Comparison of ENCODE assay signal across 8 mouse cellular contexts in genomic region chr17:87744985-87745925, GRCm38 (mm10). TPM values are rescaled to one million over a fixed set of nuclear protein-coding genes. Genes with fewer than 3 reads are reported as not detected.
DNase-seq lines count a peak whose midpoint lies in the region; ATAC-seq and TF ChIP-seq lines count a peak whose summit lies in the region.

No protein-coding gene starts in this region.

- H3K4me3 ChIP-seq in lung, postnatal 0 days (ENCODE audit: low read depth, low read length) = peak overlapping the region; percentile 58
- peak overlapping the region; percentile 53 for H3K4me3 ChIP-seq in embryonic facial prominence, embryonic 11.5 days (ENCODE audit: low read depth, low read length)
- peak overlapping the region; percentile 56 for H3K4me3 ChIP-seq in hindbrain, embryonic 16.5 days (ENCODE audit: low read length)
- H3K4me3 ChIP-seq in limb, embryonic 12.5 days (replicated peaks) = peak overlapping the region; percentile 65

- WGBS in lung, postnatal 0 days = 10% methylated on average over 32 of the region's 32 CpGs
- WGBS in embryonic facial prominence, embryonic 11.5 days = 13% methylated on average over 32 of the region's 32 CpGs
- 6% methylated on average over 31 of the region's 32 CpGs for WGBS in hindbrain, embryonic 16.5 days
- WGBS in limb, embryonic 12.5 days = 7% methylated on average over 32 of the region's 32 CpGs

- TF ChIP-seq CTCF in lung, postnatal 0 days (IDR thresholded peaks at IDR 0.05) = no peak

- H3K36me3 ChIP-seq in lung, postnatal 0 days (ENCODE audit: insufficient read depth, low read length) = no peaks in the 10 kb centered on the region
- no peaks in the 10 kb centered on the region for H3K36me3 ChIP-seq in embryonic facial prominence, embryonic 11.5 days (replicated peaks; ENCODE audit: control insufficient read depth, insufficient read depth, low read depth, low read length)
- H3K36me3 ChIP-seq in hindbrain, embryonic 16.5 days (ENCODE audit: control insufficient read depth, insufficient read depth, low read length) = no peaks in the 10 kb centered on the region
- no peaks in the 10 kb centered on the region for H3K36me3 ChIP-seq in limb, embryonic 12.5 days

- no peaks in the 10 kb centered on the region for H3K9me3 ChIP-seq in lung, postnatal 0 days (ENCODE audit: low read length)
- no peaks in the 10 kb centered on the region for H3K9me3 ChIP-seq in embryonic facial prominence, embryonic 11.5 days (replicated peaks; ENCODE audit: control insufficient read depth, low read length)
- no peaks in the 10 kb centered on the region for H3K9me3 ChIP-seq in hindbrain, embryonic 16.5 days (ENCODE audit: control insufficient read depth, low read length)
- peaks cover 7% of the 10 kb centered on the region for H3K9me3 ChIP-seq in limb, embryonic 12.5 days

- no peak overlapping the region for H3K27ac ChIP-seq in lung, postnatal 0 days (ENCODE audit: low read length)
- H3K27ac ChIP-seq in embryonic facial prominence, embryonic 11.5 days (replicated peaks; ENCODE audit: low read depth, low read length) = no peak overlapping the region
- peak overlapping the region; percentile 78 for H3K27ac ChIP-seq in hindbrain, embryonic 16.5 days (ENCODE audit: low read depth, low read length)
- H3K27ac ChIP-seq in limb, embryonic 12.5 days = no peak overlapping the region

- peaks cover 4% of the 10 kb centered on the region for H3K4me1 ChIP-seq in lung, postnatal 0 days (ENCODE audit: insufficient read depth, low read depth, low read length)
- H3K4me1 ChIP-seq in embryonic facial prominence, embryonic 11.5 days (ENCODE audit: control insufficient read depth, insufficient read depth, low read length) = no peaks in the 10 kb centered on the region; the same call in 1 of the 2 replicates
- peaks cover 6% of the 10 kb centered on the region for H3K4me1 ChIP-seq in hindbrain, embryonic 16.5 days (ENCODE audit: control insufficient read depth, insufficient read depth, low read depth, low read length)
- peaks cover 19% of the 10 kb centered on the region for H3K4me1 ChIP-seq in limb, embryonic 12.5 days (replicated peaks)

- H3K9ac ChIP-seq in lung, postnatal 0 days (replicated peaks; ENCODE audit: low read depth) = no peak overlapping the region
- H3K9ac ChIP-seq in embryonic facial prominence, embryonic 11.5 days (replicated peaks; ENCODE audit: low read length) = peak overlapping the region; percentile 34; the same call in 1 of the 2 replicates
- H3K9ac ChIP-seq in hindbrain, embryonic 16.5 days (ENCODE audit: low read depth, low read length) = peak overlapping the region; percentile 65
- peak overlapping the region; percentile 54 for H3K9ac ChIP-seq in limb, embryonic 12.5 days (replicated peaks)

- DNase-seq in lung, postnatal 0 days (ENCODE audit: low spot score) = no peak
- DNase-seq in lung, adult 18-20 months = no peak
- DNase-seq in embryonic facial prominence, embryonic 11.5 days (ENCODE audit: low spot score) = peak; percentile 56
- DNase-seq in retina, postnatal 1 day = peak; percentile 86
- DNase-seq in ovary, postnatal 36 days (ENCODE audit: low spot score) = no peak
- no peak for DNase-seq in kidney, adult 8-10 months

- H3K4me2 ChIP-seq in lung, postnatal 0 days (replicated peaks; ENCODE audit: low read depth, low read length) = peak overlapping the region; percentile 99
- H3K4me2 ChIP-seq in embryonic facial prominence, embryonic 11.5 days (ENCODE audit: low read depth, low read length) = peak overlapping the region; percentile 96
- H3K4me2 ChIP-seq in hindbrain, embryonic 16.5 days (ENCODE audit: low read length) = peak overlapping the region; percentile 88
- peak overlapping the region; percentile 99 for H3K4me2 ChIP-seq in limb, embryonic 12.5 days

- no peak for ATAC-seq in lung, postnatal 0 days
- ATAC-seq in embryonic facial prominence, embryonic 11.5 days (replicated peaks; ENCODE audit: insufficient number of reproducible peaks, low FRiP score, low TSS enrichment, low read depth) = peak; percentile 51
- peak; percentile 61 for ATAC-seq in hindbrain, embryonic 16.5 days
- ATAC-seq in limb, embryonic 12.5 days (ENCODE audit: insufficient number of reproducible peaks, insufficient read depth, low FRiP score, low TSS enrichment, low read depth) = peak; percentile 35; the same call in 1 of the 2 replicates

- TF ChIP-seq EP300 in lung, postnatal 0 days (IDR thresholded peaks at IDR 0.05) = no peak

- H3K27me3 ChIP-seq in lung, postnatal 0 days (replicated peaks; ENCODE audit: insufficient read depth, low read length) = peaks cover 31% of the 10 kb centered on the region
- H3K27me3 ChIP-seq in embryonic facial prominence, embryonic 11.5 days (ENCODE audit: control insufficient read depth, insufficient read depth, low read length) = peaks cover 22% of the 10 kb centered on the region
- H3K27me3 ChIP-seq in hindbrain, embryonic 16.5 days (replicated peaks; ENCODE audit: control insufficient read depth, insufficient read depth, low read length) = peaks cover 16% of the 10 kb centered on the region
- peaks cover 73% of the 10 kb centered on the region for H3K27me3 ChIP-seq in limb, embryonic 12.5 days

RNA-seq across cellular contexts. Expression of gene Kcnk12, which starts 52.5 kb away (rescaled TPM):
- polyA plus RNA-seq in lung, postnatal 0 days (2015; fragmentation: Nextera tagmentation; extraction: Ambion mirVana) = 0.81 and 0.83 TPM in 2 replicates
- 0.45 and 0.66 TPM in 2 replicates for polyA plus RNA-seq in embryonic facial prominence, embryonic 11.5 days (2014; fragmentation: Nextera tagmentation; extraction: Ambion mirVana)
- 0.74 and 1.1 TPM in 2 replicates for polyA plus RNA-seq in hindbrain, embryonic 16.5 days (2015; fragmentation: Nextera tagmentation; extraction: Ambion mirVana)
- polyA plus RNA-seq in limb, embryonic 12.5 days (2016; fragmentation: Nextera tagmentation; extraction: Ambion mirVana) = 0.14 TPM in 1 of 2 replicates, not detected in the other

Comparison
In these comparisons a context has a peak if more than half of its experiments do, and no peak if none do; other contexts are left out.
1. DNase-seq: peak in embryonic facial prominence, embryonic 11.5 days (single experiment) and retina, postnatal 1 day (single experiment); none in lung, postnatal 0 days (single experiment), lung, adult 18-20 months (0 of 2), ovary, postnatal 36 days (single experiment) and kidney, adult 8-10 months (0 of 2).
2. Peak in every context shown above with its lines, with median percentiles within 50 percentile points of each other: H3K4me2 ChIP-seq and H3K4me3 ChIP-seq.